Mouse (Mus musculus) E14TG2a.4 (cell line): Measurements from ENCODE around the gene Gng7.

Experiments used
- H3K27me3 ChIP-seq: 2 replicates; pipeline ENCODE4 v1.6.1; 2014; ENCODE audit warnings: low read length, control low read depth; ENCODE audit not compliant: insufficient read depth
- H3K36me3 ChIP-seq: 2 replicates; pipeline ENCODE4 v1.6.1; 2014; ENCODE audit warnings: low read length, control low read depth; ENCODE audit not compliant: insufficient read depth
- H3K4me1 ChIP-seq: replicated peaks from 2 replicates; pipeline ENCODE4 v1.6.1; 2014; ENCODE audit warnings: low read depth, low read length, control low read depth
- H3K4me3 ChIP-seq: replicated peaks from 2 replicates; pipeline ENCODE4 v1.5.1; 2014; ENCODE audit warnings: mild to moderate bottlenecking, low read length
- H3K9me3 ChIP-seq: 2 replicates; pipeline ENCODE4 v1.6.1; 2014; ENCODE audit warnings: low read length, control low read depth
- CTCF ChIP-seq: conservative IDR thresholded peaks from 2 replicates; pipeline ENCODE4 v1.5.1; 2014; ENCODE audit warnings: low read length
- NANOG ChIP-seq: IDR thresholded peaks from 2 replicates; pipeline ENCODE4 v1.6.1; 2014; ENCODE audit warnings: borderline replicate concordance, low read length, mixed read lengths
- POU5F1 ChIP-seq: IDR thresholded peaks from 2 replicates; pipeline ENCODE4 v1.6.1; 2014; ENCODE audit warnings: low read length, borderline replicate concordance

Gng7 gene

DNA sequence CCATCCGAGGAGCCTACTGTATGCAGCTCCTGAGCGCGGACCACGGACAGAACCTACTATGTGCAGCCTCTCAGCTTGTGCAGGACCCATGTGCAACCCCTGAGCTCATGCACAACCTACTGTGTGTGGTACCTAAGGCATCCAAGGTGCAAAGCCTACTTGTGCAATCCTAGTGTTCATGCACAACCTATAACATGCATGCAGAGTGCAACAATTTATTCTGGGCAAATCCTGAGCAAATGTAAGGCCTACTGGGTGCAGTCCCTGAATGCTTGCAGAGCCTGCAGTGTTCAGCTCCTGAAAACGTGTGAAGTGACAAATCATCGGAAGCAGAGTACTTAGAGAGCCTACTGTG, 78.0 kb downstream of the Gng7 start:
- Histone ChIP-seq H3K36me3 (no peaks in the 10 kb centered on the region), H3K4me3 (peak overlapping the region; percentile 71), H3K4me1 (peaks cover 99% of the 10 kb centered on the region), H3K9me3 (no peaks in the 10 kb centered on the region), H3K27me3 (peaks cover 43% of the 10 kb centered on the region)
- TF ChIP-seq POU5F1 (no peak), NANOG (no peak), CTCF (no peak)

DNA sequence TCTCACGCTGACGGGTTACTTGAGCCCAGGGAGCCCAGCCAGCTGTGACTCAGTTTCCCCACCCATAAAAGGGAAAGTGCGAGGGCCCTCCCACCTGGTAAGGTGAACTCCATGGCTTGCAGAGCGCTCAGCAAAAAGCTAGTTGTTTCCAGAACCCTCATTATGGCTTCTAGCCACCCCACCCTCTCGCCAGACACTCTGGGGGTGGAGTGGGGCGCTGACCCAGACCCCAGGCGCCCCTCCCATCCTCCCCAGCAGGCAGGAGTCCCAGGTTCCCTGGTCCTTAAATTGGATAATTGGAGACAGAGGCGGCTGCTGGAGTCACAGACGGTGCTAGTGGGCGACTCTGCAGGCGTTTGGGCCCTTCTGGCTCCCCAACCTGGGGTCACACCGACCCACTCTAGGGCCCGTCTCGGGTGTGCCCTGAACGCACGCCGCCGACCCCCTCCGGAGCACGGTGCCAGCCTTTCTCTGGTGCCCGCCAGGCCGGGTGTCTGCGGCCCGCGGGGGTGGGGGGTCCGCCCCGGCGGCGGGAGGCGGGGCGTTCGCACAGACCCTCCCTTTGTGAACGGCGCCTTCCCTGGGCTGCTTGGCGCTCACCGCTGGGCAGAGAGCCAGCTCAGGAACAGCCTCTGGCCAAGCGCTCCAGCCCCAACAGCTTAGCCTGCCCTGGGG, 78.5 kb downstream of the Gng7 start:
- H3K9me3 ChIP-seq, result no peaks in the 10 kb centered on the region
- H3K36me3 ChIP-seq, result peaks cover 4% of the 10 kb centered on the region
- H3K4me3 ChIP-seq, result peak overlapping the region; percentile 71
- H3K4me1 ChIP-seq, result peaks cover 99% of the 10 kb centered on the region
- TF ChIP-seq NANOG (no peak), POU5F1 (no peak), CTCF (no peak)
- peaks cover 47% of the 10 kb centered on the region for H3K27me3 ChIP-seq

DNA sequence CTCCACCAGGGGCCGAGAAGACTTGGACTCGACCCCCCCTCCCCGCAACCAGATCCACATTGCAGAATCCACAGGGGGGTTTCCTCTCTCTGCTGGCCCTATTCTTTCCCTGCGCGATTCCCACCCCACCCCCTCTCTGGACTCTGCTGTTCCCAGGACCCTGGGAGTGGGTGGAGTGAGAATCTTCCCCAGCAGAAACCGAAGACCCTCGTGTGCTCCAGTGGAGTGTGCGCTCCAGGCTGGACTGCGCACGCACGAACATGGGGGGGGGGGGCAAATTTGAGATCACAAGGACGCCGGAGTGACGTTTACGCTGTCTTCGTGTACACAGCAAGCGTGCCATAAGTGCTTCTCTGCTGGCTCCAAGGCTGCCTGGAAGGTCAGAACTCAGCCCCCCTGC, 79.0 kb downstream of the Gng7 start:
- TF ChIP-seq CTCF (no peak), NANOG (no peak), POU5F1 (no peak)

DNA sequence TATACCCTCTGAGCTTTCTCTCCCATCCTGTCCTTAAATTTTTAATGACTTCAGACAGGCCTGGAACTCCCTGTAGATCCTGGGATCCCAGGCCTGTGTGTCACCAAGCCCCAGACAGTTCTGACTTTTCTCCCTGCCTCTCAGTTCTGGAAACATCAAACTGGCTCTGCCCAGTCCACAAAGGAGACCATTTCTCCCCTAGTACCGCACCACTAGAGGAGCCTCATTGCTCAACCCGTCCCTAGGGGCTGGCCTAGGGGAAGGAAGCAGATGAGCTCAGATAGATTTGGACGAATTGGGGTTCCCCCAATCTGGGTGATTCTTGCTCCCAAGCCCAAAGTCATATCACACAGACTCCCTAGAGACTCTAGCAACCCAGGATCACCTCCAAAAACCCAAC, 79.5 kb downstream of the Gng7 start:
- peaks cover 99% of the 10 kb centered on the region for H3K4me1 ChIP-seq
- TF ChIP-seq NANOG (no peak), POU5F1 (no peak), CTCF (no peak)
- no peaks in the 10 kb centered on the region for H3K9me3 ChIP-seq
- H3K36me3 ChIP-seq, result peaks cover 8% of the 10 kb centered on the region
- H3K27me3 ChIP-seq, result peaks cover 56% of the 10 kb centered on the region
- 0 out of 2 replicates have a peak overlapping the region, but pooled peaks have one; percentile 29 for H3K4me3 ChIP-seq

More for the DNA sequence above, 79.0 kb downstream of the Gng7 start:
- Histone ChIP-seq H3K36me3 (peaks cover 8% of the 10 kb centered on the region), H3K4me3 (peak overlapping the region; percentile 71), H3K27me3 (peaks cover 52% of the 10 kb centered on the region), H3K9me3 (no peaks in the 10 kb centered on the region), H3K4me1 (peaks cover 99% of the 10 kb centered on the region)

DNA sequence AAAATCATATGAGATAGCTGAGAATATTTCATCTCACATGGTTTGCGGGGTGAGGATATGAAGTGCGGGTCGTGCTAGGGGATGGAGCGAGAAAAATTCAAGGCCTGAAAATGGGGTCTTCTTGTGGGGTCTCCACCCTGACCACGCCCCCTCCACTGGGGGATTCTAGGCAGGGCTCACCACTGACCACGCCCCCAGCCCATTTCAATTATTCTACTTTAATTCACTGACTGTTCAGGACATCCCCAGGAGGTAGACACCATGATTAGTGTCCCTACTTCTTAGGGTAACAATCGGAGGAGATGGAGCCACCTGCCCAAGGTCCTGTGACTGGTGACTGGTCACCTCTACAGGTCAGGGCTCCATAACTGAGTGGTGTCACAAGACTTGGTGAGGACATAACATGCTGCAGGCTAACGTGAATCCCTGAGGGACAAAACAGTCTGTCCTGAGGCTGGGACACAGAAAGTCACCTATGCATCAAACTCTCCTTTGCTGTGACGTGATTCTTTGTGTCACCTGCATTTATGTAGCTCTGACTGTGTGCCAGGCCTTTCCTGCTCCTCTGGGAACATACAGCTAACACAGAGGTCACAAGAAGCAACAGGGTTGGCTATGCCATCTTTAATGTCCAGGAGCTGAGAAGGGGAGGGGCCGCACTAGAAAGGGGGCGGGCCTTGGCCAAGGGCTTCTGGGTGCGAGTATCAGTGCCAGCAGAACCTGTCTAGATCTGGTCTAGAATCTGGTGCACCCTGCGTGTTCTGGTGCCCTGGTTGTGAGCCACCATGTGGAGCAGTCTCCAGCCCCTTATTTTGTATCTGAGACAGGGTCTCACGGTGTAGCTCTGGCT, 80.4 kb downstream of the Gng7 start:
- Histone ChIP-seq H3K9me3 (no peaks in the 10 kb centered on the region), H3K4me1 (peaks cover 95% of the 10 kb centered on the region), H3K27me3 (peaks cover 60% of the 10 kb centered on the region), H3K36me3 (peaks cover 8% of the 10 kb centered on the region), H3K4me3 (peak overlapping the region; percentile 90)
- TF ChIP-seq NANOG, result no peak
- TF ChIP-seq POU5F1, result no peak
- TF ChIP-seq CTCF, result no peak

DNA sequence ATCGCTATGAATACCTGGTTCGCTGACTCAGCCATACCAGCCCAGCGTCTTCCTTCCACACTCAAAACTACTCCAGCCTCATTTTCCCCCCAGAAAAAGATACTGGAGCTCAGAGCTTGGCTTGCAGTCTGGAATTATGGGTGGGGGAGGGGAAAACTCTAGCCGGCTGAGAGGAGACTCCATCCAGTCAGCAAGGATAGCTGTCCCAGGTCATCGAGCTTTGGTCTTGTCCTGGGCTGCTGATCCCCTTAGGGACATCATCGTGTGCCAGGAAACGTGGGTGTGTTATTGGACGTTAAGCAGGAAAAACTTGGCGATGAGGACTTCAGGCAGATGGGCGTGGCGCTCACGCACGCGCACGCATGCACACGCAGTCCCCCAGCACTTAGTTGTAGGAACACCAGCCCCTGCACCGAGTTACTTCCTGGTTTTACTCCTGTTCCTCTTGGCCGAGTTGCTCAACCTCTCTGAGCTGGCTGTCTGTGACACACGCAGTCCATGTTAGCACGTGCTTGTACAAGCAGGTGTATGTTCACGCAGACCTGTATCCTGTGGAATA, 81.2 kb downstream of the Gng7 start:
- Histone ChIP-seq H3K4me1 (peaks cover 94% of the 10 kb centered on the region), H3K27me3 (peaks cover 65% of the 10 kb centered on the region), H3K4me3 (peak overlapping the region; percentile 90), H3K36me3 (peaks cover 8% of the 10 kb centered on the region), H3K9me3 (no peaks in the 10 kb centered on the region)
- no peak for TF ChIP-seq NANOG
- no peak for TF ChIP-seq CTCF

DNA sequence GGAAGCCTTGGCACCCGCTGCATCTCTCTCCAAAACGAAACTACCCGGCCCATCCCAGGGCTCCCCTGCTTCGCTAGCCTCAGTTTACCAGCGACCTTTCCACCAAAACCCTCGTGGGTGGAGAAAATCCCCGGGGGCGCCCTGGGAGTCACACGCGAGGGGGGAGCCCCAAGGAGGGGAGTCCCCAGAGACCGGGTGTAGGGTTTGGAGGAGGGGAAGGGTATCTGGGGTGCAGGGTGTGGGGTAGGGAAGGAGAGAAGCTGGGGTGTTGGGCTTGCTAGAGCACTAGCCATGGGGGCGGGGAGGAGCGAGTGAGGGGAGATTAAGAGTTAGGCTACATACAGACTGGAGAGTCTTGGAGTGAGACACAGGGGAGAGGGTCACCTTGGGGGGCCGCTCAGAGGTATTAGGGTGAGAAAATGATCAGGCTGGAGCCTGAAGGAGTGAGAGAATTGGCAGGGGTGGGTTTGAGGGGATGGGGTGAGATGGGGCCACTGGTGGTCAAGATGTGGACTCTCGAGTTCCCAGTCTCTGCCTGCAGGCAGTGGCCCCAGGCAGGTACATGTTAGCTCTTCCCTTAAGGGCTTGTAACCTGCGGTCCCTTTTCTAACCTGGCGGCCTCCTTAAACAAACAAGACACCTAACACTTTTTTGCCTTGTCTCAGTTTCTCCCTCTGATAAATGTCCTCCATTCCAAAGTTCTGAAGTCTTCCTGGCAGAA, 81.9 kb downstream of the Gng7 start:
- Histone ChIP-seq H3K9me3 (no peaks in the 10 kb centered on the region), H3K4me1 (peaks cover 92% of the 10 kb centered on the region), H3K36me3 (peaks cover 8% of the 10 kb centered on the region), H3K4me3 (peak overlapping the region; percentile 90), H3K27me3 (peaks cover 64% of the 10 kb centered on the region)
- TF ChIP-seq POU5F1 (no peak), NANOG (no peak), CTCF (no peak)

DNA sequence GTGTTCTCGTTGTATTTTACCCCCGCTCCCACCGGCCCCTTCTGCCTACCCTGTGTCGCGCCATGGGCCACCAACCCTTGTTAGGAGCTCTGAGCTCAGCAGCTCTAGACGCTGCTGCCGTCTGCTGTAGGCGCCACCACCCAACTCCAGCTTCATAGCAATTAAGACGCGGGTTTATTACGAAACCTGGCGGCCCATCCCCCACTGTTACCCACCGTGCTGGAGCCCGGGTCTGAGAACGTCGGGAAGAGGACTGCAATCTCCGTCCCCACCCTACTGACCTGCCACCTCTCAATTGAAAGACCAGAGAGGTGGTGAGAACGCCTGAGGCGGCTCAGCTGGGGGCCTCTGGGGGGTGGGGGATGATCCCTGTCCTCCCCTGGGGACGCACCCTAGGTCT, 82.5 kb downstream of the Gng7 start:
- no peak for TF ChIP-seq CTCF
- TF ChIP-seq NANOG, result no peak
- no peak for TF ChIP-seq POU5F1
- Histone ChIP-seq H3K9me3 (no peaks in the 10 kb centered on the region), H3K36me3 (peaks cover 8% of the 10 kb centered on the region), H3K4me3 (peak overlapping the region; percentile 90), H3K4me1 (peaks cover 92% of the 10 kb centered on the region), H3K27me3 (peaks cover 58% of the 10 kb centered on the region)
